Mouse (Mus musculus): ENCODE data around the gene Gm16427. TPM values are rescaled to one million over a fixed set of nuclear protein-coding genes. Genes with fewer than 3 reads are reported as not detected.
"Not testable (repeated sequence)": the region's sequence is repeated elsewhere in the genome, so short reads cannot be mapped to it uniquely, and the experiment has no call there.

The Gm16427 gene
- not detected for total RNA-seq (2021)
- long read RNA-seq, experiment 1 = 0 reads
- long read RNA-seq, experiment 2 = 0 reads

- intact Hi-C loops (cut with DNase I; ENCODE audit: low total_unique reads); DNase-seq: not testable (repeated sequence)
Measured at GRCm38 (mm10) chr5:93540100-93540499, at the start of gene Gm16427. TSS of gene Gm16427 (minus strand) at chr5:93540200.

Other genes with a start within 250 kb of the Gm16427 start
- gene C87414, start 131.4 kb upstream of the Gm16427 start, total RNA-seq (2021) = not detected

Measured in gastrocnemius, postnatal 14 days (tissue).